Mouse (Mus musculus) neural tube, embryonic 10.5 days (tissue): Measurements from ENCODE around the gene Rbfox1.

Source experiments
- DNase-seq: peaks from one replicate; pipeline ENCODE4 v3.0.0-alpha.2; 2017; ENCODE audit warnings: low spot score; ENCODE audit errors: extremely low spot score

Gene Rbfox1

GRCm38 (mm10) chr16:7139480-7139879, 1254.3 kb downstream of the Rbfox1 start:
- no peak for DNase-seq

- DNase-seq = no peak
These were observed 1255.8 kb downstream of the Rbfox1 start for GRCm38 (mm10) chr16:7140909-7141308.

- DNase-seq = no peak
These were observed 1260.3 kb downstream of the Rbfox1 start for GRCm38 (mm10) chr16:7145505-7145904.

GRCm38 (mm10) chr16:7146454-7146853, 1261.3 kb downstream of the Rbfox1 start:
- DNase-seq = peak; percentile 37

GRCm38 (mm10) chr16:7147884-7148283, 1262.7 kb downstream of the Rbfox1 start:
- no peak for DNase-seq

GRCm38 (mm10) chr16:7149106-7149899, 1264.1 kb downstream of the Rbfox1 start:
- DNase-seq = no peak

- peak; percentile 43 for DNase-seq
These were observed 1265.1 kb downstream of the Rbfox1 start for GRCm38 (mm10) chr16:7150201-7150791.

GRCm38 (mm10) chr16:7152401-7152800, 1267.2 kb downstream of the Rbfox1 start:
- DNase-seq = no peak

- DNase-seq = no peak
These were observed 1269.5 kb downstream of the Rbfox1 start for GRCm38 (mm10) chr16:7154671-7155070.

GRCm38 (mm10) chr16:7158856-7159826, 1274.0 kb downstream of the Rbfox1 start:
- DNase-seq = no peak

- DNase-seq = no peak
These were observed 1274.7 kb downstream of the Rbfox1 start for GRCm38 (mm10) chr16:7159827-7160217.

- DNase-seq = no peak
These were observed 1277.0 kb downstream of the Rbfox1 start for GRCm38 (mm10) chr16:7162168-7162567.

GRCm38 (mm10) chr16:7163688-7164087, 1278.5 kb downstream of the Rbfox1 start:
- DNase-seq = no peak

GRCm38 (mm10) chr16:7164153-7164737, 1279.1 kb downstream of the Rbfox1 start:
- DNase-seq = no peak

GRCm38 (mm10) chr16:7175960-7176359, 1290.8 kb downstream of the Rbfox1 start:
- DNase-seq = no peak

- DNase-seq = peak; percentile 14
These were observed 1302.6 kb downstream of the Rbfox1 start for GRCm38 (mm10) chr16:7187788-7188187.

- no peak for DNase-seq
These were observed 1308.4 kb downstream of the Rbfox1 start for GRCm38 (mm10) chr16:7193535-7193934.

- no peak for DNase-seq
These were observed 1312.8 kb downstream of the Rbfox1 start for GRCm38 (mm10) chr16:7197953-7198352.

GRCm38 (mm10) chr16:7200239-7200638, 1315.1 kb downstream of the Rbfox1 start:
- no peak for DNase-seq

GRCm38 (mm10) chr16:7201816-7202215, 1316.7 kb downstream of the Rbfox1 start:
- no peak for DNase-seq
